Mouse (Mus musculus): ENCODE results near the gene Cep55. TPM values are rescaled to one million over a fixed set of nuclear protein-coding genes. Genes with fewer than 3 reads are reported as not detected.
A peak's percentile ranks its signal among the peaks of the same experiment; 100 is the strongest.

Gene Cep55
- total RNA-seq (2021) = 1 to 10 TPM; 7.1 to 7.8 TPM

- DNase-seq = peak; percentile 96
- intact Hi-C loops (cut with DNase I) = no loop called here
Measured at GRCm38 (mm10) chr19:38054720-38055192, at the start of gene Cep55. Gene Cep55, plus strand, starts transcription at chr19:38055011.

GRCm38 (mm10) chr19:38011379-38011778 lies 43.4 kb upstream of the Cep55 start:
- no peak for DNase-seq
- intact Hi-C loops (cut with DNase I) = no loop called here

GRCm38 (mm10) chr19:38014443-38014842 lies 40.4 kb upstream of the Cep55 start:
- DNase-seq = no peak
- intact Hi-C loops (cut with DNase I) = no loop called here

GRCm38 (mm10) chr19:38015180-38015872 lies 39.5 kb upstream of the Cep55 start:
- DNase-seq = peak; percentile 61 to 64
- intact Hi-C loops (cut with DNase I) = no loop called here

GRCm38 (mm10) chr19:38015873-38016254 lies 38.9 kb upstream of the Cep55 start:
- intact Hi-C loops (cut with DNase I) = no loop called here
- DNase-seq = no peak

GRCm38 (mm10) chr19:38022710-38023109 lies 32.1 kb upstream of the Cep55 start:
- DNase-seq = no peak
- intact Hi-C loops (cut with DNase I) = no loop called here

GRCm38 (mm10) chr19:38023603-38024002 lies 31.2 kb upstream of the Cep55 start:
- DNase-seq = no peak
- intact Hi-C loops (cut with DNase I) = no loop called here

GRCm38 (mm10) chr19:38025254-38026041 lies 29.4 kb upstream of the Cep55 start:
- DNase-seq = peak in 1 of 2 experiments; percentile 44
- intact Hi-C loops (cut with DNase I) = no loop called here

- DNase-seq = no peak
- intact Hi-C loops (cut with DNase I) = no loop called here
Measured at GRCm38 (mm10) chr19:38026211-38026624, 28.6 kb upstream of the Cep55 start.

- intact Hi-C loops (cut with DNase I) = no loop called here
Measured at GRCm38 (mm10) chr19:38027389-38027788, 27.4 kb upstream of the Cep55 start.

GRCm38 (mm10) chr19:38027881-38028521 lies 26.8 kb upstream of the Cep55 start:
- peak in 1 of 2 experiments; percentile 56 for DNase-seq
- intact Hi-C loops (cut with DNase I) = no loop called here

More at GRCm38 (mm10) chr19:38027389-38027788, 27.4 kb upstream of the Cep55 start:
- DNase-seq = no peak

GRCm38 (mm10) chr19:38029292-38029691 lies 25.5 kb upstream of the Cep55 start:
- intact Hi-C loops (cut with DNase I) = no loop called here
- no peak for DNase-seq

GRCm38 (mm10) chr19:38029871-38030270 lies 24.9 kb upstream of the Cep55 start:
- intact Hi-C loops (cut with DNase I) = no loop called here
- DNase-seq = no peak

- intact Hi-C loops (cut with DNase I) = no loop called here
- peak; percentile 62 to 64 for DNase-seq
Measured at GRCm38 (mm10) chr19:38030673-38031137, 24.1 kb upstream of the Cep55 start.

- DNase-seq = no peak
- intact Hi-C loops (cut with DNase I) = no loop called here
Measured at GRCm38 (mm10) chr19:38031144-38031543, 23.7 kb upstream of the Cep55 start.

- DNase-seq = no peak
- intact Hi-C loops (cut with DNase I) = no loop called here
Measured at GRCm38 (mm10) chr19:38032993-38033734, 21.6 kb upstream of the Cep55 start.

GRCm38 (mm10) chr19:38033735-38034057 lies 21.1 kb upstream of the Cep55 start:
- intact Hi-C loops (cut with DNase I) = no loop called here

GRCm38 (mm10) chr19:38034696-38035095 lies 20.1 kb upstream of the Cep55 start:
- intact Hi-C loops (cut with DNase I) = no loop called here
- no peak for DNase-seq

More at GRCm38 (mm10) chr19:38033735-38034057, 21.1 kb upstream of the Cep55 start:
- no peak for DNase-seq

- DNase-seq = no peak
- intact Hi-C loops (cut with DNase I) = no loop called here
Measured at GRCm38 (mm10) chr19:38035766-38036165, 19.0 kb upstream of the Cep55 start.

- DNase-seq = peak in 1 of 2 experiments; percentile 36
- intact Hi-C loops (cut with DNase I) = no loop called here
Measured at GRCm38 (mm10) chr19:38038267-38038666, 16.5 kb upstream of the Cep55 start.
